Mouse (Mus musculus): ENCODE results near the gene Bcar3.

GRCm38 (mm10) chr3:122566112-122566511 lies 272.2 kb downstream of the Bcar3 start:
- TF ChIP-seq POLR2A (IDR thresholded peaks at IDR 0.05; ENCODE audit: borderline replicate concordance, low read depth, low read length) = no peak
- no peak for TF ChIP-seq CTCF (IDR thresholded peaks at IDR 0.05; ENCODE audit: low read depth, low read length)

Data from bone marrow macrophage, adult 2 months (primary cell).